Mouse (Mus musculus): Measurements from ENCODE around the gene Pglyrp4. TPM values are rescaled to one million over a fixed set of nuclear protein-coding genes. Genes with fewer than 3 reads are reported as not detected.
A peak's percentile ranks its signal among the peaks of the same experiment; 100 is the strongest.
"Not testable (repeated sequence)": the region's sequence is repeated elsewhere in the genome, so short reads cannot be mapped to it uniquely, and the experiment has no call there.

Pglyrp4 gene
- polyA plus RNA-seq (2012; rRNA removed): 0.03 TPM in 1 of 2 replicates, not detected in the other

- DNase-seq (ENCODE audit: low spot score): no peak
These were observed at the start of gene Pglyrp4 for GRCm38 (mm10) chr3:90726606-90727005. Pglyrp4 (plus strand) TSS chr3:90726906.

- DNase-seq (ENCODE audit: low spot score): no peak
These were observed 48.0 kb upstream of the Pglyrp4 start for GRCm38 (mm10) chr3:90678656-90679055.

- no peak for DNase-seq (ENCODE audit: low spot score)
These were observed 42.8 kb upstream of the Pglyrp4 start for GRCm38 (mm10) chr3:90683929-90684328.

GRCm38 (mm10) chr3:90686835-90687234 is 39.9 kb upstream of the Pglyrp4 start:
- DNase-seq (ENCODE audit: low spot score): no peak

- no peak for DNase-seq (ENCODE audit: low spot score)
These were observed 33.2 kb upstream of the Pglyrp4 start for GRCm38 (mm10) chr3:90693496-90693895.

DNA sequence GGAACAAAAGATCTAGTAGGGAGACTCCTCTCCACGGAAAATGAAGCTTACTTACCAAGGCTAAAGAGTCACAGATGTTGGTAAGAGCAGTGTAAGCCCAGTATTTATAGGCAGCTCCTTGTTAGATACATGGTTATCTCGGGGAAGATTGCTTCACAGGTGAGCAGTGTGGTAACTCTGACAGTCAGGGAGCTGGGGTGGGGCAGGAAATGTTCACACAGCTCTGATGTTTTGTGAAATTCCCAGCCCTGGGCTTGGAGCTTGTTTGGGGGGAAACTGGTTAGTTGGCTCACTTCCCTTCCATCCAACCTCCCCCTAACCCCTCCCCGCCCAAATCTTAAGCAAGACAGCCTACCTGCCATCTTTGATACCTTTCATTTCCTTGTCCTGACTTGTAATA is 31.1 kb upstream of the Pglyrp4 start, which contains the start of gene S100a9:
S100a9 (minus strand) TSS at position 109 of the 400 bp plus-strand sequence.
- no peak for DNase-seq (ENCODE audit: low spot score)

DNA sequence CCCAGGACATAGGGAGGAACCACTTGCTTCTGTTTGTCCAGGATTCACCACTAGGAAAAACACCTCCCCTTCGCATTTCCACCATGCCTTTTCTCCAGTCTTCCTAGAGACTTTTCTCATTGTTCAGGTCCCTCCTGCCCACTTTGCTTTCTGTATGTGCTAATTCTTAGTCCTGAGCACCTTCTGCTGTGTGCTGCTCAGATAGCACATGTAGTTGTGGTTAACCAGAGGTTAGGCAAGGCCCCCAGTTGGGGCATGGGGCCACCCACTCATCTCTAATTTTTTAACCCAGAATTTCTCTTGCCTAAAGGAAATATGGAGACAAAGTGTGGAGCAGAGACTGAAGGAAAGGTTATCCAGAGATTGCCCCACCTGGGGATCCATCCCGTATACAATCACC is 24.5 kb upstream of the Pglyrp4 start:
- no peak for DNase-seq (ENCODE audit: low spot score)

DNA sequence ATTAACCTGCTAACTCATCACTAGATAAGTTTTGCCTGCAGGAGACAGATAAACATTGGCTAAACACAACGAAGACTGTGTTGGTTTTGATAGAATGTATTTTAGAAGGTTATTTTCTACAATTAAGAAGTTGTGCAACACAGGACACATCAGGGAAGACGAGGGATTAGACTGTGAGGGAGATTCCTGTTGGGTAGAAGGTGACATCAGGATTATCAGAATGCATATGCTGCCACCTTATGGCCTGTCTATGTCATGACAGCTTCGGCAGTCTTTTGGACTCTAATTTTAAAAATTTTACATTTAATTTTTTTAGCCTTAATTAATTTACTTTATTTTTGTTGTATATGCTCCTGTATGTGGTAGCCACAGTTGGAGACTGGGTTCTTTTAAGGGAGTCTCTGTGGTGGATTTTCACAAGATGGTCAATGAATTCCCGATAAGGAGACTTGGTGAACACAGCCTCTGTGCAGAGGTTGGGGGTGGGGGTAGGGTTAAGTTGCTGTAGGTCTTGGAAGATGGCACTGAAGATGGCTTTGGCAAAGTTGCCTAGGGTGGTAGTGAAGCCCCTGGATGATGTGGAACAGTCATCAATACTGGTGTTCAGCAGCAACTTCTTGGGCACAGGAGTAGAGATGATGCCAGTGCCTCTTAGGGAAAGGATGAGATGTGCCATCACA is 18.0 kb upstream of the Pglyrp4 start:
- no peak for DNase-seq (ENCODE audit: low spot score)

- DNase-seq (ENCODE audit: low spot score): peak; percentile 69
These were observed 16.9 kb upstream of the Pglyrp4 start for GRCm38 (mm10) chr3:90709591-90710460.

- no peak for DNase-seq (ENCODE audit: low spot score)
These were observed 23.0 kb downstream of the Pglyrp4 start for GRCm38 (mm10) chr3:90749658-90750057.

DNA sequence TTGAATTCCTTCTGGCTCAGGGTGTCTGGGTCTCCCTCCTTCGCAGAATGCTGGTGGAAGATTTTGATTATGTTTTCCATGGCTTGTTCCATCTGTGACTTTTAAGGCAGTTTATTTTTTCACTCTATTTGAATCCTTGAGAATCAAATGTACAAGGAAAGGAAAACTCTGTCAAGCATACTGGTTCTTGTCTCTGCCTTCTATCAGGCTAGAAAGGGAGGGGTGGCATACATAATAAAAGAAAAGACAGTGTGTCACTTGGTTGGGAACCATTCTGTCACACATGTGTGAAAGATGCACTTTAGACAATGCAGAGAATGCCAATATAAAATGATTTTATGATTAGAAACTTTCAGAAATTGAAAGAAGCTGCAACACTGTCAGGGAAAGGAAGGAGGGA is 51.1 kb downstream of the Pglyrp4 start, which contains the start of gene Gm5849:
Gm5849 (minus strand) TSS at position 101 of the 400 bp plus-strand sequence.
- DNase-seq (ENCODE audit: low spot score): not testable (repeated sequence)

Other genes starting within 250 kb of the Pglyrp4 start
- gene Snapin, start 235.9 kb upstream of the Pglyrp4 start, polyA plus RNA-seq (2012; rRNA removed): 88.2 and 107 TPM in 2 replicates
- 98.1 and 103 TPM in 2 replicates for gene Chtop, start 217.4 kb upstream of the Pglyrp4 start, polyA plus RNA-seq (2012; rRNA removed)
- gene S100a1, start 212.5 kb upstream of the Pglyrp4 start, polyA plus RNA-seq (2012; rRNA removed): 592 and 865 TPM in 2 replicates
- gene S100a13, start 212.5 kb upstream of the Pglyrp4 start, polyA plus RNA-seq (2012; rRNA removed): 86.1 and 86.3 TPM in 2 replicates
- gene S100a14, start 200.1 kb upstream of the Pglyrp4 start, polyA plus RNA-seq (2012; rRNA removed): 70.1 and 94.3 TPM in 2 replicates
- 151 and 159 TPM in 2 replicates for gene S100a16, start 189.7 kb upstream of the Pglyrp4 start, polyA plus RNA-seq (2012; rRNA removed)
- 3.3 and 4.7 TPM in 2 replicates for gene S100a3, start 166.3 kb upstream of the Pglyrp4 start, polyA plus RNA-seq (2012; rRNA removed)
- gene S100a2, start 136.7 kb upstream of the Pglyrp4 start, polyA plus RNA-seq (2012; rRNA removed): not detected in 2 replicates
- gene Gm42674, start 125.0 kb upstream of the Pglyrp4 start, polyA plus RNA-seq (2012; rRNA removed): 0.41 and 0.81 TPM in 2 replicates
- gene S100a4, start 123.1 kb upstream of the Pglyrp4 start, polyA plus RNA-seq (2012; rRNA removed): 263 and 329 TPM in 2 replicates
- 9.8 and 10.2 TPM in 2 replicates for gene S100a5, start 118.4 kb upstream of the Pglyrp4 start, polyA plus RNA-seq (2012; rRNA removed)
- gene S100a6, start 114.0 kb upstream of the Pglyrp4 start, polyA plus RNA-seq (2012; rRNA removed): 3,944 and 6,594 TPM in 2 replicates
- gene S100a7a, start 72.9 kb upstream of the Pglyrp4 start, polyA plus RNA-seq (2012; rRNA removed): 4.6 and 6.6 TPM in 2 replicates
- 0.45 and 1.0 TPM in 2 replicates for gene S100a8, start 57.9 kb upstream of the Pglyrp4 start, polyA plus RNA-seq (2012; rRNA removed)
- 0.15 and 0.71 TPM in 2 replicates for gene S100a9, start 31.2 kb upstream of the Pglyrp4 start, polyA plus RNA-seq (2012; rRNA removed)
- not detected in 2 replicates for gene Gm5849, start 51.0 kb downstream of the Pglyrp4 start, polyA plus RNA-seq (2012; rRNA removed)